Mouse (Mus musculus): ENCODE measurements around the gene Prr5.

GRCm38 (mm10) chr15:84631560-84631959 is 37.9 kb upstream of the Prr5 start:
- TF ChIP-seq POLR2A (IDR thresholded peaks at IDR 0.05; ENCODE audit: insufficient read length, low read depth) (no peak), USF1 (IDR thresholded peaks at IDR 0.05; ENCODE audit: low read depth) (no peak)
